23 mouse cellular contexts compared by ENCODE assay signal in genomic region chr8:95158654-95159053, GRCm38 (mm10). TPM values are rescaled to one million over a fixed set of nuclear protein-coding genes. Genes with fewer than 3 reads are reported as not detected.
DNase-seq lines count a peak whose midpoint lies in the region; ATAC-seq lines count a peak whose summit lies in the region.
"Had no signal": no experiment of that assay in that cellular context is flagged by ENCODE, and none has a peak within 500 bp of the region (broad histone marks: within the 10 kb centered on the region; RNA-seq: fewer than 3 reads in every experiment).

No protein-coding gene starts in this region.

- ATAC-seq in intestine, embryonic 16.5 days: peak; percentile 36; the same call in 1 of the 2 replicates
- ATAC-seq in intestine, embryonic 15.5 days: no peak
- ATAC-seq in kidney, embryonic 15.5 days (replicated peaks; ENCODE audit: low FRiP score): no peak
- ATAC-seq: activated CD4-positive, CD25-positive, alpha-beta regulatory T cell, adult 4 months; CD4-positive, CD25-positive, alpha-beta regulatory T cell, adult 4 months; forebrain, embryonic 16.5 days had no signal

- H3K27me3 ChIP-seq in intestine, embryonic 16.5 days (replicated peaks; ENCODE audit: control insufficient read depth, insufficient read depth, low read length): no peaks in the 10 kb centered on the region
- no peaks in the 10 kb centered on the region for H3K27me3 ChIP-seq in intestine, embryonic 15.5 days (replicated peaks)
- no peaks in the 10 kb centered on the region for H3K27me3 ChIP-seq in kidney, embryonic 15.5 days
- H3K27me3 ChIP-seq: embryonic facial prominence, embryonic 13.5 days; heart, embryonic 15.5 days had no signal

- WGBS in intestine, embryonic 16.5 days: 66% methylated on average over 8 of the region's 8 CpGs
- WGBS in intestine, embryonic 15.5 days: 68% methylated on average over 8 of the region's 8 CpGs
- 73% methylated on average over 8 of the region's 8 CpGs for WGBS in kidney, embryonic 15.5 days

- no peak overlapping the region for H3K9ac ChIP-seq in intestine, embryonic 16.5 days (ENCODE audit: low read depth, low read length)
- no peak overlapping the region for H3K9ac ChIP-seq in intestine, embryonic 15.5 days
- H3K9ac ChIP-seq in kidney, embryonic 15.5 days: no peak overlapping the region
- H3K9ac ChIP-seq: embryonic facial prominence, embryonic 13.5 days; forebrain, embryonic 12.5 days; heart, embryonic 15.5 days had no signal

- DNase-seq in kidney, adult 8-10 months: peak; percentile 73 to 77
- peak; percentile 63 to 82 for DNase-seq in kidney, postnatal 25 days
- no peak for DNase-seq in spleen, postnatal 36 days (ENCODE audit: low spot score in 2 of 2)
- DNase-seq in left cerebral cortex, adult 9 months (ENCODE audit: low spot score in 2 of 2): no peak
- DNase-seq: adrenal gland, postnatal 14 days; B cell, adult 2 months; cerebellum, adult 18-20 months; cerebellum, adult 9-11 months; cerebellum, postnatal 36 days; gastrocnemius, postnatal 10 days; heart, adult 2 months; heart, postnatal 14 days had no signal

- H3K36me3 ChIP-seq in intestine, embryonic 16.5 days (ENCODE audit: control insufficient read depth, insufficient read depth, low read length): no peaks in the 10 kb centered on the region
- H3K36me3 ChIP-seq in intestine, embryonic 15.5 days: no peaks in the 10 kb centered on the region
- H3K36me3 ChIP-seq in kidney, embryonic 15.5 days: no peaks in the 10 kb centered on the region
- H3K36me3 ChIP-seq: embryonic facial prominence, embryonic 13.5 days; forebrain, embryonic 12.5 days; G1E; heart, embryonic 15.5 days had no signal

- no peaks in the 10 kb centered on the region for H3K9me3 ChIP-seq in intestine, embryonic 16.5 days (ENCODE audit: control insufficient read depth, low read length)
- H3K9me3 ChIP-seq in intestine, embryonic 15.5 days: no peaks in the 10 kb centered on the region
- no peaks in the 10 kb centered on the region for H3K9me3 ChIP-seq in kidney, embryonic 15.5 days (replicated peaks)
- H3K9me3 ChIP-seq: embryonic facial prominence, embryonic 13.5 days; forebrain, embryonic 12.5 days; G1E; heart, embryonic 15.5 days had no signal

- H3K4me1 ChIP-seq in intestine, embryonic 16.5 days (ENCODE audit: control insufficient read depth, insufficient read depth, low read length): peaks cover 8% of the 10 kb centered on the region
- no peaks in the 10 kb centered on the region for H3K4me1 ChIP-seq in intestine, embryonic 15.5 days (replicated peaks)
- H3K4me1 ChIP-seq in kidney, embryonic 15.5 days: peaks cover 13% of the 10 kb centered on the region; the same call in 1 of the 2 replicates
- H3K4me1 ChIP-seq: embryonic facial prominence, embryonic 13.5 days had no signal

- no peak overlapping the region for H3K4me3 ChIP-seq in intestine, embryonic 16.5 days (ENCODE audit: low read length)
- no peak overlapping the region for H3K4me3 ChIP-seq in intestine, embryonic 15.5 days (replicated peaks)
- no peak overlapping the region for H3K4me3 ChIP-seq in kidney, embryonic 15.5 days (replicated peaks)
- H3K4me3 ChIP-seq: embryonic facial prominence, embryonic 13.5 days; forebrain, embryonic 12.5 days; heart, adult 2 months; heart, embryonic 15.5 days had no signal

- no peak overlapping the region for H3K27ac ChIP-seq in intestine, embryonic 16.5 days (ENCODE audit: low read length)
- H3K27ac ChIP-seq in intestine, embryonic 15.5 days: no peak overlapping the region
- no peak overlapping the region for H3K27ac ChIP-seq in kidney, embryonic 15.5 days
- H3K27ac ChIP-seq: embryonic facial prominence, embryonic 13.5 days; forebrain, embryonic 12.5 days; heart, adult 2 months; heart, embryonic 15.5 days had no signal

- no peak overlapping the region for H3K4me2 ChIP-seq in intestine, embryonic 16.5 days (ENCODE audit: low read depth, low read length)
- no peak overlapping the region for H3K4me2 ChIP-seq in intestine, embryonic 15.5 days (replicated peaks)
- H3K4me2 ChIP-seq in kidney, embryonic 15.5 days: no peak overlapping the region
- H3K4me2 ChIP-seq: embryonic facial prominence, embryonic 13.5 days; forebrain, embryonic 12.5 days; heart, embryonic 11.5 days; heart, embryonic 15.5 days had no signal

RNA-seq across cellular contexts. Expression of gene Kifc3, which starts 44.0 kb away (rescaled TPM):
- polyA plus RNA-seq in intestine, embryonic 16.5 days (2015; fragmentation: Nextera tagmentation; extraction: Ambion mirVana): 23.4 and 30.9 TPM in 2 replicates
- polyA plus RNA-seq in intestine, embryonic 15.5 days (2015; fragmentation: Nextera tagmentation; extraction: Ambion mirVana): 28.6 and 31.3 TPM in 2 replicates
- polyA plus RNA-seq in kidney, embryonic 15.5 days (2015; fragmentation: Nextera tagmentation; extraction: Ambion mirVana): 28.7 and 28.8 TPM in 2 replicates
- polyA plus RNA-seq: CD4-positive, CD25-positive, alpha-beta regulatory T cell, adult 4 months; G1E had no signal

Comparison
In these comparisons a context has a peak if more than half of its experiments do, and no peak if none do; other contexts are left out.
1. DNase-seq: peak in kidney, adult 8-10 months (2 of 2) and kidney, postnatal 25 days (2 of 2); none in spleen, postnatal 36 days (0 of 2) and left cerebral cortex, adult 9 months (0 of 2).